Mouse (Mus musculus) midbrain, embryonic 10.5 days (tissue): ENCODE data around the gene Jakmip3. TPM values are rescaled to one million over a fixed set of nuclear protein-coding genes. Genes with fewer than 3 reads are reported as not detected.
A peak's percentile ranks its signal among the peaks of the same experiment; 100 is the strongest.

Experiments
- DNase-seq: peaks from one replicate; pipeline ENCODE4 v3.0.0-alpha.2; 2017; ENCODE audit warnings: low spot score
- H3K27ac ChIP-seq: fragments of 300-500 bp; sonication (generic); replicated peaks from 2 replicates; pipeline ENCODE4 v1.5.1; 2016; ENCODE audit warnings: mild to moderate bottlenecking
- H3K27me3 ChIP-seq: fragments of 300-500 bp; sonication (generic); 2 replicates; pipeline ENCODE4 v1.6.1; 2016; ENCODE audit warnings: low read depth, mild to moderate bottlenecking; ENCODE audit not compliant: poor library complexity, severe bottlenecking
- H3K36me3 ChIP-seq: fragments of 300-500 bp; sonication (generic); 2 replicates; pipeline ENCODE4 v1.6.1; 2016; ENCODE audit warnings: mild to moderate bottlenecking, moderate library complexity
- H3K4me1 ChIP-seq: fragments of 300-500 bp; sonication (generic); 2 replicates; pipeline ENCODE4 v1.6.1; 2016
- H3K4me3 ChIP-seq: fragments of 300-500 bp; sonication (generic); 2 replicates; pipeline ENCODE4 v1.5.1; 2016; ENCODE audit warnings: mild to moderate bottlenecking, moderate library complexity
- H3K9me3 ChIP-seq: fragments of 300-500 bp; sonication (generic); replicated peaks from 2 replicates; pipeline ENCODE4 v1.6.1; 2016; ENCODE audit warnings: mild to moderate bottlenecking
- WGBS: fragments of 180-500 bp; shearing (Covaris S2); methylation state at CpG from one replicate; pipeline ENCODE4 v1.1.7; 2016; 5-methylcytosine and 5-hydroxymethylcytosine counted together
- polyA plus RNA-seq: library from polyadenylated mRNA; unstranded; fragments of >200 nt; fragmentation: Nextera tagmentation; extraction: Ambion mirVana; gene quantifications from 2 replicates; pipeline ENCODE4 v1.2.1, GENCODE M21; 2016

Jakmip3 gene
- polyA plus RNA-seq, 1 experiment from 2014 or later, result 0.58 TPM

DNA sequence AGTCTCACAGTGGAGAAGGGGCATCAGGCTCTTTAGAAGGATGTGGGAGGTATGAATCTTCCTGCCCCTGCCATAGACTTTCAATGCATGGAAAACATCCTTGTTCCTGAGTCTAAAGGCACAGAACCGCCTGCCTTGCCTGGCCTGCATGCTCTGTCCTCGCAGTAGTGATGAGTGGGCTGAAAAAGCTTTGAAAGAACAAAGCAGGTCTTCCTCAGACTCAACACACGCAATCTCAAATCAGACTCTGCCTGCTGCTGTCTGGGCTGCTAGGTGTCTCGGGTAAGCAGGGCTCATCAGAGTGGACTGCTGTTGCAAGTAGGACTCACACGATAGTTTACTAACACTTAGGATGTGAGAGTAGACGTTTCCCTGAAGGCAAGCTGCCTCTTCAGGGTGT is 16.6 kb downstream of the Jakmip3 start:
- no peak overlapping the region for H3K4me3 ChIP-seq
- DNase-seq, result no peak
- no peaks in the 10 kb centered on the region for H3K9me3 ChIP-seq
- 77% methylated on average over 6 of the region's 6 CpGs for WGBS
- no peaks in the 10 kb centered on the region for H3K36me3 ChIP-seq
- no peaks in the 10 kb centered on the region for H3K4me1 ChIP-seq
- H3K27ac ChIP-seq, result no peak overlapping the region
- no peaks in the 10 kb centered on the region for H3K27me3 ChIP-seq

- Histone ChIP-seq H3K36me3 (no peaks in the 10 kb centered on the region), H3K27ac (no peak overlapping the region), H3K4me1 (no peaks in the 10 kb centered on the region), H3K9me3 (no peaks in the 10 kb centered on the region), H3K4me3 (no peak overlapping the region), H3K27me3 (no peaks in the 10 kb centered on the region)
- WGBS, result 84% methylated on average over 5 of the region's 5 CpGs
- DNase-seq, result no peak
Measured at GRCm38 (mm10) chr7:138959747-138960146, 19.2 kb downstream of the Jakmip3 start.

GRCm38 (mm10) chr7:138963756-138964155 is 23.2 kb downstream of the Jakmip3 start:
- 93% methylated on average over 5 of the region's 5 CpGs for WGBS
- Histone ChIP-seq H3K27ac (no peak overlapping the region), H3K9me3 (no peaks in the 10 kb centered on the region), H3K4me3 (no peak overlapping the region), H3K4me1 (no peaks in the 10 kb centered on the region; the same call in 1 of the 2 replicates), H3K36me3 (no peaks in the 10 kb centered on the region), H3K27me3 (no peaks in the 10 kb centered on the region)
- no peak for DNase-seq

DNA sequence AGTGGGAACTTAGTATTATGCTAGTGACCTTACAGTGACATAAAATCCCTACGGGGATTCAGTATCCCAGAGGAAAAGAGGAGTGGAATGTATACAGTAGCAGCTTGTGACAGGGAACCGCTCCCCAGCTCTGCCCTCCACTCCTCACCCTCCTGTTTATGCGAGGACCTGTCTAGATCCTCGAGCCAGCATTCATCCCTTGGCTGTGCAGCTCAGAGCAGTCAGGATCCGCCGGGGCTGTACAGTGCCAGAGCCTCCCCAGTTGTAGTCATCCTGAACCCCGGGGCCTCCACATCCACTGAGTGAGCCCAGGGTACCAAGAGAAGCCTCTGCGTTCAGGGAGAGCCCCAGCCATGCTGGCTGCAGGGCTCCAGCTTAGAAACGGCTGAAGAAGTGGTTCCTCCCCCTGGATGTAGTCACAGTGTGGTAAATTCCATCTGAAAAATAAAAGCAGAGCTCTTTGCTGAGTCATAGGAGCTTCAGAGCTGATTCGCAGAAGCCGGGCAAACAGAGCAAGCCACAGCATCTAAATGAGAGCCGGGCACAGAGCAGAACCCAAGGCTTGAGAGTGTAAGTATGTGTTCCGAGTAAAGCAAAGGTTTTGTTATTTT is 27.6 kb downstream of the Jakmip3 start:
- no peak overlapping the region for H3K4me3 ChIP-seq
- H3K4me1 ChIP-seq, result no peaks in the 10 kb centered on the region; the same call in 1 of the 2 replicates
- 70% methylated on average over 13 of the region's 13 CpGs for WGBS
- no peak for DNase-seq
- H3K27ac ChIP-seq, result no peak overlapping the region
- H3K27me3 ChIP-seq, result no peaks in the 10 kb centered on the region
- no peaks in the 10 kb centered on the region for H3K9me3 ChIP-seq
- H3K36me3 ChIP-seq, result no peaks in the 10 kb centered on the region

DNA sequence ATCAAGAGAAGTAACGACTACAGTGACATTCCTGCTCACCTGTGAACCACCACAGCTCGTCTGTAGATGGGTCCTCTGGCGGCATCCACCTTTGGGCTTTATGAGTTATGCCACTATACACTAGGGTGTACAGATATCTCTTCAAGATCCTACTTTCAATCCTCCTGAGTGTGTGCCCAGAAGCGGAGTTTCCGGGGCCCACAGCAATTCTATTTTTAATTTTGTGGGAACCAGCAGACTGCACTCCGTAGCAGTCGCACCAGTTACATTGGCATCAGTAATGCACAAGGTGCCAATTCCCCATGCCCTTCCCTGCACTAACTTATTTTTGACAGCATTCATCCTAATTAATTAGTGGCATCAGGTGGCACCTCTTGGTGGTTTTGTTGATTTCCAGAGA is 37.0 kb downstream of the Jakmip3 start:
- no peak for DNase-seq
- Histone ChIP-seq H3K36me3 (no peaks in the 10 kb centered on the region), H3K9me3 (no peaks in the 10 kb centered on the region), H3K27ac (no peak overlapping the region), H3K4me3 (no peak overlapping the region), H3K27me3 (no peaks in the 10 kb centered on the region), H3K4me1 (no peaks in the 10 kb centered on the region)
- 90% methylated on average over 7 of the region's 7 CpGs for WGBS

DNA sequence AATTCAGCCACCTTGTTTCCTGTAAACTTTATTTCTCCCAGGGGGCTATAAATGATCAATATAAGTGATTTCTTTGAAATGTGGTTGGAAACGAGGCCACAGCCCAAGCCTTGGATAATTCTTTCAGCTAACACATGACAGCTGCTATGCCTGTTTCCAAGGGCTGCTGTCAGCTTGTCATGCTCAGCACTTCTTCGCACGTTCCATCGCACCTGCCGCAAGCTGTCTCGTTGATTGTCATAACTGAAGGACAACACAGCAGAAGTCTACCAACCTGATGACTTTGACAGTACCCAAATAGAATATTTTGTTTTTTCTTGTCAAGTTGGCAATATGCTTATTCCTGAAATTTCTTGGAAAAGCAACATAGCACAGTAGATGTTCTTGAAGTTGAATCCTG is 44.0 kb downstream of the Jakmip3 start:
- H3K4me3 ChIP-seq, result no peak overlapping the region
- no peak overlapping the region for H3K27ac ChIP-seq
- no peaks in the 10 kb centered on the region for H3K27me3 ChIP-seq
- H3K9me3 ChIP-seq, result no peaks in the 10 kb centered on the region
- H3K36me3 ChIP-seq, result no peaks in the 10 kb centered on the region
- WGBS, result 92% methylated on average over 6 of the region's 6 CpGs
- H3K4me1 ChIP-seq, result no peaks in the 10 kb centered on the region
- DNase-seq, result no peak

- no peak for DNase-seq
- no peaks in the 10 kb centered on the region for H3K27me3 ChIP-seq
- no peak overlapping the region for H3K4me3 ChIP-seq
- H3K36me3 ChIP-seq, result no peaks in the 10 kb centered on the region
- H3K9me3 ChIP-seq, result no peaks in the 10 kb centered on the region
- 86% methylated on average over 9 of the region's 9 CpGs for WGBS
- no peak overlapping the region for H3K27ac ChIP-seq
- no peaks in the 10 kb centered on the region for H3K4me1 ChIP-seq
Measured at GRCm38 (mm10) chr7:138989156-138989555, 48.6 kb downstream of the Jakmip3 start.

DNA sequence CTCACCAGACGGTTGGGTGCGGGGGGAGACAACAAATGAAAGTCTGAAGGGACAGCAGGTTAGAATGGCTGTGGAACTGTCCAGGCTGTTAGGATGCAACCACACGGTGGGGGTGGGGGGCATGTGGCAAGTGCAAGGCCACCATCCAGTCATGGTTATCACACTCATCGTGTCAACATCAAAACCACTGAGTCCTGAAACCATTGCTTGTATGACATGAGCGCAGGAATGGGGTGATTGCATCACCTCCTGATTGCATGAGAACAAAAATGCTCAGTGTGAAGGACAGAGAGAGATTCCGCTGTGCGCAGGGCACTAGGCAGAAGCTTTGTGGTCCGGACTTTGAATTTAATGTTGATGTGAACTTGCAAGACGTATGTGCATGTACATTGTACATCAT is 62.2 kb downstream of the Jakmip3 start:
- Histone ChIP-seq H3K27me3 (no peaks in the 10 kb centered on the region), H3K9me3 (no peaks in the 10 kb centered on the region), H3K4me1 (0 out of 2 replicates have a peak, but pooled peaks cover 1% of the 10 kb centered on the region), H3K4me3 (no peak overlapping the region), H3K27ac (no peak overlapping the region), H3K36me3 (no peaks in the 10 kb centered on the region)
- no peak for DNase-seq
- WGBS, result 90% methylated on average over 9 of the region's 9 CpGs

GRCm38 (mm10) chr7:139003250-139003649 is 62.7 kb downstream of the Jakmip3 start:
- WGBS, result 86% methylated on average over 9 of the region's 9 CpGs
- Histone ChIP-seq H3K4me1 (no peaks in the 10 kb centered on the region), H3K9me3 (no peaks in the 10 kb centered on the region), H3K27ac (no peak overlapping the region), H3K36me3 (no peaks in the 10 kb centered on the region), H3K4me3 (no peak overlapping the region), H3K27me3 (no peaks in the 10 kb centered on the region)
- no peak for DNase-seq

DNA sequence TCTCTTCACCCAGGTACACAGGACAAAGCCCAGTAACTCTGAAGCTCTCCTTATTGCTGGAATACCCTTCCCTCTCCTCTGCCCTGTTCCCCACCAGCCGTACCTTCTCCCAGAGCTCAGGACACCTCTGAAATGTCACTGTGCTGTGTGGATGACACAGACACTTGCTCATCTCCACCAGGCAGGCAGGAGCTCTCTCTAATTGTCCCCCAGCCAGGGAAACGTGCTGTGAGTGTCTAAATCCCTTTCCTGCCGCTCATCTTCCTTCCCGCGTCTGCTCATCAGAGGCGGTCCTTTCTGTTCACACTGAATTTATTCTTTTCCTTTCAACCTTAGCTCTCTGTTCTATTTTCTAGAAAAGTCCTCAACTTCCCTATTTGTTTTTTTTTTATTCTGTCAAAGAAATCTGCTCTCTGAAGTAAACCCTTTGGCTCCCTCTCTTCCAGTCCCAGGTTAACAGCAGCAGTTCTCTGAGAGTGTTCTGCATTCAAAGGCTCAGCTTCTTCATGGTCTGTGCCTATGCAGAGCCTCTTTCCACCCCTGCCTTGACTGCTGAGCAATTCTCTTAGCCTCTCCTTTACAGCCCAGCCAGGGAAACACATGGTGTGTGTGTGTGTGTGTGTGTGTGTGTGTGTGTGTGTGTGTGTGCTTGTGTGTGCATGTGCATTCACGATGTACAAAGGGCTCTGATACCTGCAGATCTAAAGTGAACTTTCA is 69.4 kb downstream of the Jakmip3 start:
- Histone ChIP-seq H3K9me3 (no peaks in the 10 kb centered on the region), H3K4me1 (no peaks in the 10 kb centered on the region), H3K27me3 (no peaks in the 10 kb centered on the region), H3K27ac (no peak overlapping the region), H3K36me3 (no peaks in the 10 kb centered on the region), H3K4me3 (no peak overlapping the region)
- WGBS, result 69% methylated on average over 7 of the region's 7 CpGs
- no peak for DNase-seq

DNA sequence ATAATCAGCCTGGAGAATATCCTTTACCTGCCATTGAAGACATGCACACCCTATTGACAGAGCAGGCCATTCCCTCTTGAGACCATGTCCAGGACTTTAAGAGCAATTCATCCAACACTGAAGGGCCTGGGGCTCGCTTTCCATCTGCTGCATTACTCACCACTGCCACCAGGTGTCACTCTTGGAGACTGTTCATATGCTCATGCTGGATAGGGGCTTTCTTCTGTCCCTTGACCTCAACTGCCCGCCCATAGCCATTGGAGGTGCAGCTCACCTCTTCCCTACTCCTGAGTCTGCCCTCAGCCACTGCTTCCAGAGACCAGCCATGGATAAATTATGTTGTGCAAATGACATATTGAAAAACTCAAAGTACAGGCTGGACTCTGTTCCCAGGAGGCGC is 70.5 kb downstream of the Jakmip3 start:
- Histone ChIP-seq H3K27me3 (no peaks in the 10 kb centered on the region), H3K36me3 (no peaks in the 10 kb centered on the region), H3K9me3 (no peaks in the 10 kb centered on the region), H3K4me1 (no peaks in the 10 kb centered on the region), H3K4me3 (no peak overlapping the region), H3K27ac (no peak overlapping the region)
- DNase-seq, result peak; percentile 64
- 37% methylated on average over 3 of the region's 3 CpGs for WGBS

DNA sequence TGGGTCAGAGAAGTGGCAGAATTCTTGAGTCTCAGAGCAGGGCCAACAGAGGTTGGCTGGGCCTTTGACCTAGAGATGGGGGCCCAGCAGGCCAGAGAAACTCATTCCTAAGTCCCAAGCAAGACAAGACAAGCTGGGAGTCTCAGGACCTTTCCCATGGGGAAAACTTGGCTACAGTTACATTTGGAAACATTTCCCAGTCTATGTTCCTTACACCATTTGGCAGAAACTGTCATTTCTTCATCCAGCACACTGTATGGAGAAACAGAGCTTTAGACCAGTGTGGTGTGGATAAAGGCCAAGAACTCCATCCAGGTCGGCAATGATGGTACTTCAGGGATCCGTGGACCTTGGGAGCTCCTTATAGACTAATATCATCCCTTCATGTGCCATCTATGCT is 71.1 kb downstream of the Jakmip3 start:
- DNase-seq, result no peak
- Histone ChIP-seq H3K27ac (no peak overlapping the region), H3K4me1 (no peaks in the 10 kb centered on the region; the same call in 1 of the 2 replicates), H3K9me3 (no peaks in the 10 kb centered on the region), H3K27me3 (no peaks in the 10 kb centered on the region), H3K4me3 (no peak overlapping the region), H3K36me3 (no peaks in the 10 kb centered on the region)
- 97% methylated on average over 2 of the region's 2 CpGs for WGBS

GRCm38 (mm10) chr7:139012767-139013369 is 72.3 kb downstream of the Jakmip3 start:
- Histone ChIP-seq H3K4me1 (peaks cover 6% of the 10 kb centered on the region), H3K9me3 (no peaks in the 10 kb centered on the region), H3K36me3 (no peaks in the 10 kb centered on the region), H3K27me3 (no peaks in the 10 kb centered on the region), H3K27ac (no peak overlapping the region), H3K4me3 (no peak overlapping the region)
- DNase-seq, result no peak
- WGBS, result 85% methylated on average over 6 of the region's 6 CpGs
